Comparison of ENCODE assay signal across 1 mouse cellular context in the genomic region with DNA sequence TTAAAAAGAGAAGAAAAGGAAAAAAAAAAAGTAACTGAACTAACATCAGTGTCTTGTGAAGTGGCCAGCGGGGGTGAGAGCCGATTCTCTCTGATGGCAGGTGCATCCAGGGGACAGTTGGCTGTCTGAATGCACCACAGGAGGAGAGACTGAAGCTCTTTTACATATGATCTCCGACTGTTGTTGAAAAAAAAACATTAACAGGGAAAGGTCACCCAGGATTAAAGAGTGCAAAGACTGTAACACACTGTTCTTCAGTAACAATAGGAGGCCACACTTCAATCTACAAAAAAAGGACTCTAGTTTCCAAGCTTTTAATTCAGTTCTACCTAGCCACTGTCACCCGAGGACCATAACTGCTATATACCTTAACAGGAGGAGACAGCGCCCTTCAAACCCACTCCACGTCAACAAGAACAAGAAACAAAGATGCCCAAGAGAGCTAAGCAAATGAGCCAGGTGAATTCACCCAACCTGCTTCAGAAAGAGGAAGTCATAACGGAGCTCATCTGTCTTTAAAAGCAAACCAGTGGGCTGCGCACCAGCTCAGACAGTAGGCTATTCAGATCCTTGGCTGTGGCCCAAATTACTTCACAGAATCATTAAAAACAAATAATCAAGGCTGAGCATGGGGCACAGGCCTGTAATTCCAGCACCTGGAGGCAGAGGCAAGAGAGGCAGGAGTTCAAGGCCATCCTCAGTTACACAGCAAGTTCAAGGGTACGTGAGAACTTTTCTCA.
TF ChIP-seq lines count a peak whose summit lies in the region.

No protein-coding gene starts in this region.

TF ChIP-seq in MEL, 35 proteins besides CTCF, POLR2A, EP300 and RAD21 (continued from another document):
- peak; percentile 16; the same call in 1 of the 2 replicates for TF ChIP-seq NRF1 (IDR thresholded peaks at IDR 0.05; ENCODE audit: insufficient read depth, low read depth, low read length, poor library complexity, severe bottlenecking)
